Mouse (Mus musculus) E14TG2a.4 (cell line): ENCODE measurements around the gene Teddm2.

Experiments
- CTCF ChIP-seq: conservative IDR thresholded peaks from 2 replicates; pipeline ENCODE4 v1.5.1; 2014; ENCODE audit warnings: low read length
- POU5F1 ChIP-seq: IDR thresholded peaks from 2 replicates; pipeline ENCODE4 v1.6.1; 2014; ENCODE audit warnings: low read length, borderline replicate concordance

GRCm38 (mm10) chr1:153922571-153923021 lies 22.6 kb upstream of the Teddm2 start:
- TF ChIP-seq POU5F1, result no peak
- no peak for TF ChIP-seq CTCF
